Mouse (Mus musculus): ENCODE data around the gene Appl2. TPM values are rescaled to one million over a fixed set of nuclear protein-coding genes. Genes with fewer than 3 reads are reported as not detected.

Appl2 gene
- total RNA-seq, 2 experiments from 2014 or later = 44.3 to 66.3 TPM

DNA sequence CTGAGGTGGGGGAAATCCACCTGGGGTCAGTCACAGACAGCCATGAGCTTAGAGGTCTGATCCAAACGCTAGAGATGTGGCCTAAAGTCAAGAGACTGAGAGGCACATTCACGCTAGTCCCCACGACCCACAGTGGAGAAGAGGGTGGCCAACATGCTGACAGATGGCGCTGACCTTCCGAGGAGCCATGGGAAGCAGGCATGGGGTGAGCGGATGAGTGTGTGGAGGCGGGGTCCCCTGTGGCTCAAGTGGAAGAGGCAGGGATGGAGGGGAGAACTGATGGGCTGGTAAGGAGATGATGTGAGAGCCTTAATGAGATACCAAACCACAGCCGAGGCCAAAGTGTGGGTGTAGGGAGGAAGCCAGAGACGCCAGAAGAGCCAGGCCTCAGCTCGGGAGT is 16.8 kb downstream of the Appl2 start:
- no peak for DNase-seq

DNA sequence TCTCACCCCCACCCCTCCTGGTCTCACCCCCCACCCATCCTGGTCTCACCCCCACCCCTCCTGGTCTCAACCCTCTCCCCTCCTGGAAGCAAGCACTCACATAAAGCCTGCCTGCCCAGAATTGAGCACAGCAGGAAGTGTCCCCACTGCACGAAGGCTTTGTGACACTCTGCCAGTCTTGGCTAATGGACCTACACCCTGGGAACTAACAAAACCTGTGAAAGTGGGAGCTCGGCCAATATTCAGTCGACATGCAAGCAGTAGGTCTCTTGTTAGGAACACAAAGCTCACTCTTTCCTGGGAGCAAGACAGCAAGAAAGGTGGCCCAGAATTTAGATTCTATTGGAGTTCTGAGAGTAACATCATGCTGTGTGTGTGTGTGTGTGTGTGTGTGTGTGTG is 17.6 kb downstream of the Appl2 start:
- peak; percentile 45 for DNase-seq

- DNase-seq = no peak
Measured at GRCm38 (mm10) chr10:83629878-83630277, 18.7 kb downstream of the Appl2 start.

- no peak for DNase-seq
Measured at GRCm38 (mm10) chr10:83629190-83629781, 19.3 kb downstream of the Appl2 start.

DNA sequence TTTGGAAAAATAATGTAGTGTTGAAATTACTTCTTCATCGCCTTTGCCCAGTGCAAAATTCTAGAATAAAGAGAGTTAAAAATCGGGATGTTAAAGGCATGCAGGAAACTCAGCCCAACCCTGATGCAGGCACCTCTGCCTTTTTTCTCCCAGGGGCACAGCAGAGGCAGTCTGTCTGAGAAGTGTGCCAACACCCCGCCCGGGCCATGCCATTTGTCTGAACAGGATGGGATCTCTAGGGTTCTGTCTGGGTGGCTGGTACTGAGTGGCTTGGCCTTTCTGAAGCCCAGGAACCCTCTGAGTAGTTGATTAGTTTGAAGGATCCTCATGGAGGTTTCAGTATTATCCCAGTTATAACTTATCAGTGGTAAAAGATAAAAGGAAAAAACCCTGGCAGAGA is 20.3 kb downstream of the Appl2 start:
- DNase-seq = no peak

GRCm38 (mm10) chr10:83627113-83627687 is 21.3 kb downstream of the Appl2 start:
- DNase-seq = no peak

GRCm38 (mm10) chr10:83624841-83625240 is 23.7 kb downstream of the Appl2 start:
- DNase-seq = no peak

DNA sequence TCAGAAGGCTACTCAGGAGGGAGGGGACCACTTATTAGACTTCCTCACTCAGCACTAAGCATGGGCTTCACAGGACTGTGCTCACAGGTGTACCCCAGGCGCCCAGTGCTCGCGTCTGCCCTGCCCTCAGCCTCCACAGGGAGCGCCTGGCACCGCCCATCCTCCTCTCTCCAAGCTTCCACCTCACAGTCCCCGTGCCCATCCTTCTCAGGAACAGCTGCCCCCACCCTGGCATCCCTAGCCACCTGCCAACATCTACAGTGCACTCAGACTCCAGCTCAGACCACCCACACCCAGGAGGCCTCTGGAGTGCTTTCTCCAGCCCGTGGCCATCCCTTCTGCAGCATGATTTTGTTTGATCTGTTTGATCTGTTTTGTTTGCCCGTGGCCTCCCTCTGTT is 24.5 kb downstream of the Appl2 start:
- no peak for DNase-seq

- DNase-seq = no peak
Measured at GRCm38 (mm10) chr10:83620350-83621055, 28.0 kb downstream of the Appl2 start.

DNA sequence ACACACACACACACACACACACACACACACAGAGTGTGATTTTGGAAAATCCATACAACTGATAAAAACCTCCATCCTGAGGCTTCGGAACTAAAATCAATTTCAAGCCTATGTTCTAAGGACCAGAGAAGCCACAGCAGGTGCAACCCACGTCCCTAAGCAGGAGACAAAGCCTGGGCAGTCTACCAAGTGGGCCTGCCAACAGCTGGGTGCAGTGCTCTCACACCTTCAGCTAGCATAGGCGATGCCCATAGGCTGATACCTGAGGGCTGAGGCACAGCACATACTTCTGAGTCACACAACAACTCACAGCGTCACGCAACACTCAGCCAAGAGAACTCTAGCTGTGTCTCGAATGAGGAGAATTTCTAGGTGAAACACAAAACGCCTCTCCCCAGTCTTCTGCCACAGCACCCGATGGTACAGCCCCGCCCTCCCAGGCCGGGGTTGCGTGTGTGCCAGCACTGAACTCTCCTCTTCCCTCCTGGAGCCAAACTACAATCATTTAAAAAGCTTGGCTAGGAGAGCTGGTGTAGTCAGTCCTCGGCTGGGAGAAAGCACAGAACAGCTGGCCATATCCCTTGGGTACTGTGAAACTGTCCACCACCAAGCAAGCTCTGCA is 29.6 kb downstream of the Appl2 start:
- DNase-seq = no peak

DNA sequence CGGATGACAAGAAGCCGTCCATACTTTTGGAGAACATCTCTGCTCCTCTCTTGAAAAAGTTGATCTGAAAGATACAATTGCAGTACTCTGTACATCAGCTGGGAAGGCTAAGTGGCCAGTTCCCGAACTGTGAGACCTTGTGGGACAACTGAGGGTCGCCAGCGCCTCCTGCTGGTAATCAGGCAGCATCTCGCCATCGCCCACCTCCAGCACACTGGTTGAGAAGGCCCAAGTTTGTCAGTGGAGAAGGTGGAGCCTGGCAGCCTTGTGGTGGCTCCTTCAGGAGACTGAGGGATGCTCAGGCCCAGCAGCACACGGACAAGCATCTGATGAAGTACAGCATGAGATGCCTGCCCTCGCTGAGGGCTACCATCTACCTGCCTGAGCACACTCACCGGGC is 31.2 kb downstream of the Appl2 start:
- DNase-seq = peak; percentile 41

GRCm38 (mm10) chr10:83612648-83613215 is 35.8 kb downstream of the Appl2 start:
- DNase-seq = no peak

DNA sequence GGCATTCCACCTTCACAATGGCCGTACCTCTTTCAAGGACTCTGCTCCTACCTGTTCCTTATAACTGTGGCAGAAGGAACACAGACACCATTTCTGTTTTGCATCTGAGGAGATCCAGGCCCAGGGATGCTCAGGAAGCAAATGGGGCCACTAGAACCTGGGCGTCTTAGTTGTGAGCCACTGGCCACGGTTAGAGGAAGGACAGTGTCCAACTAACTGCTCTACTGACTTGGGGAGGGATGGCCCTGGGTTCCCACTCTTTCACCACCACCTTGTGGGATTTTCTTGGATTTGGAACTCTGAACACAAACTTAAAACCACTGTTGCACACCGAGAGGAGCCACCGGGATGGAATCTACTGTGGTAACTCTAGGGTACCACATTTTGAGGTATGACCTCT is 36.7 kb downstream of the Appl2 start:
- no peak for DNase-seq

GRCm38 (mm10) chr10:83610518-83610917 is 38.0 kb downstream of the Appl2 start:
- no peak for DNase-seq

DNA sequence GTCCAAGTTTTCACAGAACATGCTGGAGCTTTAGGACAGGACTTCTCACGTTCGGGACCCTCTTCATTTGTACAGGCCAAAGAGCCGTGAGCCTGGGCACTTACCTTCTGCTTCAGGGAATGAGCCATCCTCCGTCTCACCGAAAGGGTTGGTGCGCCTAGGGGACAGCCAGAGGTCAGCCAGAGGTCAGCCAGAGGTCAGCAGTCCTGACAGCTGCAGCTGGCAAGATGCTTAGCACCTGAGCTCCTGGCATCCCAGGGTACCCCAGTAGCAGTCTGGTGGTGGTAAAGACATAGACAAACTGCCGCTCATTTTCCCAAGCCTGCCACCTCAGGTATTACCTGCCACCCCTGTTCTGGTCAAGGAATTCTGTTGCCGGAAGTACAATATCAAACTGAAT is 39.9 kb downstream of the Appl2 start:
- no peak for DNase-seq

DNA sequence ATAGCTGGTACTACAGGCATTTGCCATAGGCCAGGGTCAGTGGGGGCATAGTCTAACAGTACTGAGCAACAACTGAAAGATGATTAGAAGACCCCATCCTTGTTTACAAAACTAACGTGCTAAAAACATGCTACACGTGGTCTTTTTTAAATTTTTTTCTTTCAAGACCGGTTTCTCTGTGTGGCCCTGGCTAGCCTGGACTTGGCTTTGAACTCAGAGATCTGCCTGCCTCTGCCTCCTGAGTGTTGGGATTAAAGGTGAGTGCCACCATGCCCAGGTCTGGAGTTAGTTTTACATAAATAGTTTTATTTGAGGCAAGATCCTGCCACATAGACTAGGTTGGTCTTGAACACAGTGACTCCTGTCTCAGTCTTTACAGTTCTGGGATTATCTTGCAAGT is 41.4 kb downstream of the Appl2 start:
- no peak for DNase-seq

GRCm38 (mm10) chr10:83605637-83606183 is 42.8 kb downstream of the Appl2 start:
- no peak for DNase-seq

GRCm38 (mm10) chr10:83603956-83604564 is 44.5 kb downstream of the Appl2 start:
- no peak for DNase-seq

DNA sequence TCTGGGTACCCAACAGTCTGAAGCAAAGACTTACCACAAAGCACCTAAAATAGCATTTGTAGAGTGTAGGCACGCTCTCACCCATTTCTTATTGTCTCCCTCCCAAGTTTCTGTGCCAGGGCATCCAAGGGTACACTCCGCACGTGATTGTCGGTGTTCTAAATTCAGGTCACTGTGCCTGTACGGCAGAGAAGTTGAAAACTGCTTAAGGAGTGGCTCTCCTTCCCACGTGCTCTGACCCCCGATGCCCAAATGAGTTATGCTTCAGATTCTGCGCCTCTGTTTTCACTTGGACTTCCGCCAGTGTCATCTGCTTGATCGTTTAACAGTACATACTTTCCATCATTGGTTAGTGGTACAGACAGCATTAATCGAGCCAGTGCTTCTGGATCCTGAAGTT is 47.9 kb downstream of the Appl2 start:
- no peak for DNase-seq

GRCm38 (mm10) chr10:83594526-83594925 is 54.0 kb downstream of the Appl2 start:
- DNase-seq = no peak

GRCm38 (mm10) chr10:83592616-83593015 is 55.9 kb downstream of the Appl2 start:
- DNase-seq = no peak

GRCm38 (mm10) chr10:83590801-83591200 is 57.7 kb downstream of the Appl2 start:
- DNase-seq = no peak

Measured in adrenal gland, postnatal 10 days (tissue).